Mouse (Mus musculus) lung, postnatal 4 days (tissue): ENCODE results near the gene Cd2bp2.
"Not testable (repeated sequence)": the region's sequence is repeated elsewhere in the genome, so short reads cannot be mapped to it uniquely, and the experiment has no call there.

Experiments
- DNase-seq, 2 experiments: peaks; one replicate each; pipeline ENCODE4 v3.0.0; 2021

The Cd2bp2 gene

GRCm38 (mm10) chr7:127188305-127189276 lies 7.3 kb downstream of the Cd2bp2 start:
- no peak for DNase-seq

- DNase-seq = no peak
Measured at GRCm38 (mm10) chr7:127187351-127187750, 8.5 kb downstream of the Cd2bp2 start.

GRCm38 (mm10) chr7:127185601-127186000 lies 10.2 kb downstream of the Cd2bp2 start:
- DNase-seq = no peak

- no peak for DNase-seq
Measured at GRCm38 (mm10) chr7:127184720-127185119, 11.1 kb downstream of the Cd2bp2 start.

GRCm38 (mm10) chr7:127183828-127184227 lies 12.0 kb downstream of the Cd2bp2 start:
- DNase-seq = peak in 1 of 2 experiments; percentile 30

GRCm38 (mm10) chr7:127183345-127183744 lies 12.5 kb downstream of the Cd2bp2 start:
- DNase-seq = no peak

GRCm38 (mm10) chr7:127181724-127182123 lies 14.1 kb downstream of the Cd2bp2 start:
- not testable (repeated sequence) for DNase-seq

GRCm38 (mm10) chr7:127180783-127181182 lies 15.1 kb downstream of the Cd2bp2 start:
- DNase-seq = no peak

- no peak for DNase-seq
Measured at GRCm38 (mm10) chr7:127176937-127177336, 18.9 kb downstream of the Cd2bp2 start.

GRCm38 (mm10) chr7:127166501-127166900 lies 29.3 kb downstream of the Cd2bp2 start:
- no peak for DNase-seq

GRCm38 (mm10) chr7:127165607-127166493 lies 30.0 kb downstream of the Cd2bp2 start:
- no peak for DNase-seq

GRCm38 (mm10) chr7:127164002-127164401 lies 31.8 kb downstream of the Cd2bp2 start:
- DNase-seq = no peak

GRCm38 (mm10) chr7:127162546-127162945 lies 33.3 kb downstream of the Cd2bp2 start:
- DNase-seq = no peak

- no peak for DNase-seq
Measured at GRCm38 (mm10) chr7:127157548-127157947, 38.3 kb downstream of the Cd2bp2 start.

- no peak for DNase-seq
Measured at GRCm38 (mm10) chr7:127153477-127153876, 42.4 kb downstream of the Cd2bp2 start.

GRCm38 (mm10) chr7:127152464-127152863 lies 43.4 kb downstream of the Cd2bp2 start:
- DNase-seq = no peak

GRCm38 (mm10) chr7:127147901-127148300 lies 47.9 kb downstream of the Cd2bp2 start:
- DNase-seq = peak in 1 of 2 experiments; percentile 71

GRCm38 (mm10) chr7:127146267-127146603 lies 49.6 kb downstream of the Cd2bp2 start:
- DNase-seq = no peak

GRCm38 (mm10) chr7:127145387-127146266 lies 50.2 kb downstream of the Cd2bp2 start:
- no peak for DNase-seq

- no peak for DNase-seq
Measured at GRCm38 (mm10) chr7:127144412-127144811, 51.4 kb downstream of the Cd2bp2 start.

- no peak for DNase-seq
Measured at GRCm38 (mm10) chr7:127142666-127143065, 53.2 kb downstream of the Cd2bp2 start.

- peak in 1 of 2 experiments; percentile 40 for DNase-seq
Measured at GRCm38 (mm10) chr7:127142214-127142613, 53.6 kb downstream of the Cd2bp2 start.
